Mouse (Mus musculus): ENCODE measurements around the gene Aplp2.

The Aplp2 gene

DNA sequence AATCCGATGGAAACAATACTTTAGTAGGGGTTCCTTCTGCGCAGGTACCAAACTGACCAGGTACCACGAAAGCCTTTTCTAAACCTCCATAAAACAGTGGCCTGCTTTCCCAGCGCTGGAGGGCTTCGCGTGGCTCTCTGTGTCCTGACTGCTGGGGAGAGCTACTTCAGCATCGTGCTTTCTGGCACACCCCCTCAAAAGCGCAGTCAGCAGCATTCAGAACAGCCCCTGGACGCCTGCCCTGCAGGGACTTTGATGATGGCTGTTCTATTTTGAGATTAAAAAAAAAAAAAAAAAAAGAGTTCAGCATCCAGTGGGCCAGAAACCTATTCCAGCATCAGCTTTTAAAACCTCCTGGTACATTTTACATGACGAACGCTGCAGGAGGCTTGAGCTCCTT, 14.2 kb upstream of the Aplp2 start:
- no peak for DNase-seq (ENCODE audit: low spot score)

DNA sequence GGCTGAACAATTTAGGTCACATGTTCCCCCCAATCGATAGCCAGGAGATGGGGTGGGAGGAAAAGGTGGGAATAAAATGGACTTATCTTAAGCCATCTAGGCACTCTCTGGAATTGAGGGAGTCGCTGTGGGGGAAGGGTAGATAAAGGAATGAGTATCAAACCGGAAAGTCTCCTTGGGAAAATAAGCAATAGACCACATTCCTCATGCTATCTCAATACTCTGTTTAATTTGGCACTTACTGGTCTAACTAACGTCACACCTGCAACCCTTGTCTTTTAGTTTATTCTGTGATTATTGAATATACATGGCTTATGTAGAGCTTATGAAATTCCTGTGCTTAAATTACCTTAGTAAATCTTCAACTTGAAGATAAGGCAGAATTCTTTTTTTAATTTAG, 11.9 kb upstream of the Aplp2 start:
- no peak for DNase-seq (ENCODE audit: low spot score)

DNA sequence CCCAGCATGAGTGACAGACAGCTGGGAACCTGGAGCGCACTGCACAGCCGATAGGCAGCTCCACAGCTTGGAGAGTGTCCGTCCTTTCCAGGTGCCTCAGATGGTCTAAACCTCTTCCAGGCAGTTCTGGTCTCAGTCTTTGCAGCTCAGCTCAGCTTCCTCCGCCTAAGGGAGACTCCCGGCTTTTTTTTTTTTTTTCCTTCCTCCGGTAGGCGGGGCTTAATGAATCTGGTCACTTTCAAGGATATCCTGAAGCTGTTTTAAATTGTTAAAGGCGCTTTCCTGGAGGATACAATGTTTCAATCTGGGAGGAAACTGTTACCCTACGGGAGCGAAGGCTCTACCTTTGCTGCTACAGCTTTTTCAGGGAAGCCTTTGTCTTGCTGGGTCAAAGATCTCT, 9.6 kb upstream of the Aplp2 start:
- peak; percentile 32 for DNase-seq (ENCODE audit: low spot score)

DNA sequence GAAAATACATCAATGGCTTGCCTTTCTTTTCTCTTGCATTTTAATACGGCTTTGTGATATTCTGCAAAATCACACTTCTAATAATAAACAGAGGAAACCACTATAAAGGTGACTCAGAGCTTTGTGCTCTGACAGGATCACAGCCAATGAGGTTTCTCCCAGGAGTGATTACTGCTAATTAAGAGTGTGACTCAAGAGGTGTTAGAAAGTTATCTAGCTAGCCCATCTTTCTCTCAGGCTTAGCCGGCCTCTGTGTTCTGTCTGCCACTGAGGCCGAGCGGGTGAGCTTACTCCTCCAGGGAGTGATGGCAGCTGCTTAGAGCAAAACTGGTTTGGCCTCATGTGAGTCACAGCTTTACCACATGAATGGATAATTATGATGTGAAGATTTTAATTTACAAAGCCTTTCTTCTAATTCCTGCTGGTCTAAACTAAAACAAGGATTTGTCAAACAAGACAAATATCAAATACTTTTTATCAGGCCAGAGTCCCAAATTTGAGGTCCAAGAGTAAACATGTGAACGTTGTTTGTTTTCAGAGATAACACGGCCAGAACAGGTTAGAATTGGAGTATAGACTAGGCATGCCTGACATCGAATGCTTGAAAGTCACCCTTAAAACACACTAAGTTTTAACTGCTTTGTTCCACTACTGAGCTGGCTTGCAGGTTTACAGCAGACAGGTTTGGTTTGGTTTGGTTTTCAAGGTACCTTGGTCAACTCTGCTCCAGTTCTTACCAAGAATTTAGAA, 6.2 kb upstream of the Aplp2 start:
- no peak for DNase-seq (ENCODE audit: low spot score)

DNA sequence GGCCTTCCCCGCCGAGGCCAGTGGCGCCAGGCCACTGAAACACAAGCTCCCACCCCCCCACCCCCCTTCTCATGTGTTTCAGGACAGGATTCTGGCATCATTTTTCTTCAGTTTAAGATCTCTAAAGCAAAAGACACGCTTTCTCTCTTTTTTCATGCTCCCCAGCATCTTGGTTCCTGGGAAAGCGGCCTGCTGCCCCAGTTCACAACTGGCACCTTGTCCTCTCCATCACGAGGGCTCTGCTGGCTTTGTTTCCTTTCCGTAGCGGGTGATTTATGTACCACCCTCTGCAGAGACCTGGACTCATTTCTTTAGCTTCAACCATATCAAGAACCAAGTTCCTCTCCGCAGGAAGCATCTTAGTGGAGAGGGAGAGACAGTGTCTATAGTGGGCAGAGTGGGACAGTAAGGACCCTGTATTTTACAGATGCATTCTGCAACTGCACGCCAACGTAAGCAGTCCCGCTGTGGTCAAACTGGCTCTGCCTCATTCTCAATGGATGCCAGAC, 939 bp upstream of the Aplp2 start:
- peak; percentile 71 for DNase-seq (ENCODE audit: low spot score)

DNA sequence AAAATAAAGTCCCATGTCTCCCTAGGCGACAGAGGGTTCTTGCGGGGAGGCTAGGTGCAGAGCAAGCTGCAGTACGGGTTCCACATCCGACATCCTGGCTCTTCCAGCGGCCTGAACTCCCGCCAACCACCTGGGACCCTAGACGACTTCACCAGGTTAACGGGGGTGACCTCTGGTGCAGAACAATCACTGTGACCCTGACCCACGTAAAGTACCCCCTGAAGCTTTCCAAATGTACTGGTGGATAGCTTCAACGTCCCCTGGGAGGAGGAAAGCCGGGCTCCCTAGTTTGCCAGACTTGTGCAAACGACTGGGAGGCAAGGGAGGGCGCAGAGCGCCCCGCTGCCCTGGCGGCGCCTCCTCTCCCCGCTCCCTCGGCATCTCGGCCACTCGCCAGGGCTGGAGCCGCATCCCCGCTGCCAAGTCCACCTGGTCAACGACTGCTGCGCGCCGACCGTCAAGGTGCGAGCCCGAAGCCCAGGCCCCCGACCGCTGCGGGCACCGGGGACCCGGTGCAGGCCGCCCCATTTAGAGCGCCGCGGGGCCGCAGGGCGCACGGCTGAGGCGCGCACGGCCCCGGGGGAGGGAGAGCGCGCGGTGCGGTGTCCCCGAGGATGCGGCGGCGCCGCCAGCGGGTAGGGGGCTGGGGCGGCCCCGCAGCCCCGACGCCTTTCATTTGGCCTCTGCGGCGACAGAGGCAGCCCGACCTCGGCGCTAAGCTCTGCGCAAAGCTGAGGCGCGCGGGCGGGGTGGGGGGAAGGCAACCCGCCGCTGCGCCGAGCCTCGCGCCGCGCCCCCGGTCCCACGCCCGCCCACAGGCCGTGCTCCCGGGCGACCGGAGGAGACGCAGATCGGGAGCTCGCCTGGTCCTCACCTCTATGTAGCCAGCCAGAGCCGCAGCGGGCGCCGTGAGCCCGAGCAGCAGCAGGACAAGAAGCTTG, 596 bp downstream of the Aplp2 start:
- DNase-seq (ENCODE audit: low spot score), result peak; percentile 50

DNA sequence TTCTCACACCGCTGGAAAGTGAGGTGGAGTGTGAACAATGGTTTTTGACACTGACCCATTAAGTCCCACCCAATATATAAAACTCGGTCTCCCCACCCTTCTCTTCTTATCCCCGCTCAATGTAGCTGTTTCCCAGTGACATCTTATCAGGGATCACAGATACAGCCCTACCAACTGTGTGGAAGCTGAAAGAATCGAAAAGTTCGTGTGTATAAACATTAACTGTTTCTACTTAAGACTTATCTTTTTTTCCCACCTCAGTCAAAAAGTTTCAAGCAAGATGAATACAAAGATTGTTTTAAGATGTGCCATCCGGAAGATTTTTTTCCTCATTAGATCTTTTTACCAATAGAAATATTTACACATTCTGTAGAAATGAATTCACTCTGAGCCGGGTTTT, 1.5 kb downstream of the Aplp2 start:
- DNase-seq (ENCODE audit: low spot score), result no peak

DNA sequence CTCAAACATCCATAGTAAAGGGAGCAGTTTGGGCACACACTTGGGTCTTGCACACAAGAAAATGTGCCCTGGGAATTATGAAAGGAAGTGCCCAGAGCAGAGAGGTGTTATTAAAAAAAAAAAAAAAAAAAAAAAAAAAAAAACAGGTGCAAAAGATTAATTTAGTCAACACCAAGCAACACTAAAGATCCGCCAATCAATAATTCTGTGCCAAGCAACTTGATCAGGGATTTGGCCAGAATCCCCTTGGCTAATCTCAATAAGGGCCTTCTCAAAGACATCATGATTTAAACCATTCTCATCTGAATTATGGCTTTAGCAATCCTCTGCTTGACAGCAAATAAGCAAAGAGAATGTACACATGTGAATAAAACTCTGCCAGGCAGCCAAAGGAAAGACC, 2.1 kb downstream of the Aplp2 start:
- no peak for DNase-seq (ENCODE audit: low spot score)

DNA sequence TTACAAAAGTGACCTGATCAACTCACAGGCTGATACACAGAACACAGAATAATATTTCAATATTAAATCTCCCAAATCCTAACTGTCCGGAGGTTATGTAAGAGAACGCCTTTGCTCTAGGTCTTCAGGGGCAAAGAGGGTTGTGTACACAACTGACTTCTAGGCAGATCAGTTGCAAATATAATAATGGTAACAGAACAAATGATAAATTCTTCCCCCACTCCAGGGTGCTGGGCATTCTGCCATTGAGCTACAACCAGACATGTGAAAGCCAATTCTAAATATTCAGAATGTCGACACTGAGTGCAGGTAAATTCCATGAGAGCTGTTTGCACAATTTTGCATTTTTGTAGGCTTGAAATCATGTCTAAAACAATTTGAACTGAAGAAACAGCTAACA, 3.9 kb downstream of the Aplp2 start:
- DNase-seq (ENCODE audit: low spot score), result no peak

DNA sequence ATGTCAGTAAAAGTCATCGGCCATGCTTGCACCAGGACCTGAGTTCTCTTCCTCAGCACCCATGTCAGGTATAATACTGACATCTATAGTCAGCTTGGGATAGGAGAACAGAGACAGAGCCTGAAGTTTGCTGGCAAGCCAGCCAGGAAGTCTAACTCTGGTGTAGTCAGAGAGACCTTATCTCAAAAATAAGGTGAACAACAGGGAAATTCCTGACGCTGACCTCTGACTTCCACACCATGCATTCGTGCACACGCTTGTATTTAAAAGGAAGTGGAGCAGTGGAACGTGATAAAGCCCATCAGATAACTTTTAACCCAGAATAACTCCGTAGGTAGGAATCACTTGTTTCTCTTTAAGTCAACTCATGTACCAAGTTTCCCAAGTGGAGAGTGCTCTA, 6.9 kb downstream of the Aplp2 start:
- no peak for DNase-seq (ENCODE audit: low spot score)

DNA sequence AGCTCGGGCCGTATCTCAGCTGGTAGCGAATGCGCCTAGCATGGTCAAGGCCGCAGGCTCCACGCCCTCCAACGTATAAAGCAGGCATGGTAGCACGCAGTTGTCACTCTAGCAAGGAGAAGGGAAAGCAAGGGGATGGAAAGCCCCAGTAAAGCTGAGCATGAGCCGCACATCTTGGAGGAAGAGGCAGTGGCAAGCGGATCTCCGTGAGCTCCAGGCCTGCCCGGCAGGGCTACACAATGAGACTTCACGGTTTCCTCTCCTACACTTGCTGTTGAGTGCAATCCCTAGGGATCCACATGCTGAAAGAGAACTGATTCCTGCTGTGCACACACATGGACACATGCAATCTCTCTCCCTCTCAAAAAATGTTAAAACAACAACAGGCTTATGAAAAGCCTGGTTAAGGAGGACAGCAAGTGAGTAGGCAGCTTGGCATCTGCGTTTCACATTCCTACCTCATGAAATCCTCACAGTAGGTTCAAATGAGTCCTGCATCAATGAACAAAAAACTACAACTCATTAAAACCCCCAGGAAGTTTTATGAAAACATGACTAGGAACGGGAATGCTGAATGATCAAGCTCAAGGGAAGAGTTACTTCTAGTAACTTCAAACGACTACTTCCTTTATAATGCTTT, 7.9 kb downstream of the Aplp2 start:
- no peak for DNase-seq (ENCODE audit: low spot score)

DNA sequence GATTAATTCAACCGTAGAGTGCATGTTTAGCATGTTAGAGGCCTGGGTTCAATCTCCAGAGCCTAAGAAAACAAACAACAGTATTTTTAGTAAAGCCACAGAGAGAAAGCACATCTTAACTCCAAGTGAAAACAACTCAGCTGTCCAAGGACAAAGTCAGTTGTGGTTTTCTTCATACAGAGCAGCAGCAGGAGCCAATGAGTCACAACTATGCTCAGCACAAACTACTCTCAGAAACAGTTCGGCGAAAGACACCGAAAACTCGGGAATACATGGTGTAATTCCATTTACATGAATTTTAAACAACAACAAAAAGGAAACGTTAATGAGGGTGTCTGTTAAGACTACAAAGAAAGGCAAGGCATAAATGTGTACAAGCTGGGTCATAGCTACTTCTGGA, 8.5 kb downstream of the Aplp2 start:
- DNase-seq (ENCODE audit: low spot score), result no peak

DNA sequence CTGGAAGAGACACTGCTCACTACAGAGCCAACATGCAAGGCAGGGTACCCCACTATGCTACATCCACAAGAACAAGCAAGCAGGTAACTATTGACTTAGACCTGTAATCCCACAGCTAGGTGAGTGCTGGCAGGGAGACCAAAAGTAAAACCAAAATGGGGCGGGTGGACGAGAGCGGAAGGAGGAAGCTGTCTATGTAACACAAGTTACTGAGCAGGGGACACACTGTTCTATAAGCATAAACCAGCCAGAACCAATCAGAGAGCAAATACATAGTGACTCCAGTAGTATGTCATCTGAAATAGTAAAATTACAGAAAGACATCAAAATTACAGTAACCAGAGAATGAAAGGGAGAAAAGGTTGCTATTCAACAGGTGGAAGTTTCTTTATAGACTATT, 13.0 kb downstream of the Aplp2 start:
- DNase-seq (ENCODE audit: low spot score), result no peak

DNA sequence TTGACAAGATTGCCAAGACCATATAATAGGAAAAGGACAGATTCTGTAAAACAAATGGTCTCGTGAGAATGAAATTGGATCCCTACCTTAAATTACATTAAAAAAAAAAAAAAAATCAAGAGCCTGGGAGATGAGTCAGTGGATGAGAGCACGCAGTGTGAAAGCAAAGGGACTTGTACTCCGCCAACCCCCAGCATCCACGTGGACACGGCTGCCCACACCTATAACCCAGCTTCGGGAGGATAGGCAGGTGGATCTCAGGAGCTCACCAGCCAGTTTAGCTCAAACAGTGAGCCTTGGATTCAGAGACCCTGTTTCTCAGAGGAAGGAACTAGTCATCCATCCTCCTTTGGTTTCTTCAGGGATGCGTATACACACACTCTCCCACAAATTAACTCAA, 13.8 kb downstream of the Aplp2 start:
- DNase-seq (ENCODE audit: low spot score), result no peak

DNA sequence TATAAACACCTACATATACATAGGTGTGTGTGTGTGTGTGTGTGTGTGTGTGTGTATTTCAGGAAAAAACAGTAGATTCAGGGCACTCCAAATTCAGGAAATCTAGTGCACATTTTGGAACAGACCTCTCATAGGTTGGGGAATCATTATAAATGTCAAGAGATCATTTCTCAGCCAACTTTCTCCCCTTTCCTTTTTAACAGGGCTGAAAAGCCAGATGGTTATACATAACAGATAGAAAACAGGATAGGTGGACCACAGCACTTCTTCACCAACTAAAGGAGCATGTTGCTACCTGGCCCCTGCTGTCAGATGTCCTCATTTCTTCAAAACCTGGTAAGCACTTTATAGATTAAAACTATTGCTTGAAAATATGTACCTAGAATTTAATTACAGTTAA, 14.9 kb downstream of the Aplp2 start:
- DNase-seq (ENCODE audit: low spot score), result no peak

DNA sequence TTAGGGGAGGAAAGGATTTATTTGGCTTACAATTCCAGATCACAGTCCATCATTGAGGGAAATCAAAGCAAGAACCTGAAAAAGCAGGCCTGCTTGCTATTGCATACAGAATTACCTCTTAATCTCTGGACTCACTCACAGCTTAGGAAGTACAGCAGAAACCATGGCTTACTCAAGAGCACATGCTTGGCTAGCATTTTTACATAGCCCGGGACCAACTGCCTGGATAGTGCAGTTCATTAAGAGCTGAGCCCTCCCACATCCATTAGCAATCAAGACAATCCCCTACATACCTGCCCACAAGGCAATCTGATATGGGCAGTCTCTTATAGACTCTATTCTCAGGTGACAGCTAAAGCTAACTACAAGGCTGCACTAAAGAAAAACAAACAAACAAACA, 16.0 kb downstream of the Aplp2 start:
- DNase-seq (ENCODE audit: low spot score), result no peak

DNA sequence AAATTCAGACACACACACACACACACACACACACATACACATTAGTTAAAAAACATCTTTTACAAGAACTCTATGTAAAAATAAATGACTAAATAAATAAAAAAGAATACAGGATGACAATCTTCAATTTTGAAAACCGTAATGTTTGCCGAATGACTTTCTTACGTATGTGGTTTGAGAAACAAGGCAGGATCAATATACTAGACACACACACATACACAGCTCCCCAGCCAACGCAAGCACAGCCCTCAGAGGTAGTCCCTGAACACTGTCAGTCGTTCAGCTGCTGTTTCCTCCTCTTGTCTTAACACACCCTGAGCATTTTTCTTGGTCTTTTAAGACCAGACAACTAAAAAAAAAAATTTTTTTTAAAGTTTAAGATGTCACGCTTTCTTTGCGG, 19.2 kb downstream of the Aplp2 start:
- no peak for DNase-seq (ENCODE audit: low spot score)

DNA sequence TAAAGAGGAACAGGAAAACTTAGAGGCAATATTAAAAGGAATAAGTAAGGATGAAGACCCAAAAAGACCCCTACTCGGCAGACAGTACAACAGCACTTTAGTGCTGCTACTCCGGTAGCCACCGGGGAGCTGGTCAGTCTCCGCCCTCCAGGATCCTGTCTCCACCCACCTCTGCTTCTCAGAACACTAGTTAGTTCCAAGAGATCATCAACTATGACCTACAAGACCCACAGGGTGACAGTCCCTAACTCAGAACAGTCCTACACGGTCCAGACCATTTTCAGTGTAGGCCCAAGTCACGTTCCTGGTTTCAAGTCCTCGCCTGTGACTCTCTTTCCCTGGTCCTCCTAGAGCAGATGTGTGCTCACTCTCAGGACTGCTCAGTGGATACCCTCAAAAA, 20.1 kb downstream of the Aplp2 start:
- DNase-seq (ENCODE audit: low spot score), result no peak

DNA sequence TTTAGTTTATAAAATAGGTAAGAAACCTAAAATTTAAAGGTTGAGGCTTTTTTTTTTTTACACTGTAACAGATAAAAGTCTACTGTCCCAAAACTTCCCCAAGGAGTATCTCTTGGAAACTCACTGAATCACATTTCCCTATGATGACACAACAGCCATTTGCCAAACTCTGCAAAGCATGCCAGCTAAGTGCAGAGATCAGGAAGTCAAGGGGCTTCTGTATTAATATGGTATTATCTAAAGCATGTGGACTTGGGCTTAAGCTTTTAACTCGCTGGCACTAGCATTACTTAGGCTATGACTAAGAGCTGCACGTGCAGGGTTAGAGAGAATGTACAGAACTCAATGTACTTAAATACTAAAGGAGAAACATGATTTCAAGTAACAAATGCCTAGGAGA, 22.4 kb downstream of the Aplp2 start:
- no peak for DNase-seq (ENCODE audit: low spot score)

DNA sequence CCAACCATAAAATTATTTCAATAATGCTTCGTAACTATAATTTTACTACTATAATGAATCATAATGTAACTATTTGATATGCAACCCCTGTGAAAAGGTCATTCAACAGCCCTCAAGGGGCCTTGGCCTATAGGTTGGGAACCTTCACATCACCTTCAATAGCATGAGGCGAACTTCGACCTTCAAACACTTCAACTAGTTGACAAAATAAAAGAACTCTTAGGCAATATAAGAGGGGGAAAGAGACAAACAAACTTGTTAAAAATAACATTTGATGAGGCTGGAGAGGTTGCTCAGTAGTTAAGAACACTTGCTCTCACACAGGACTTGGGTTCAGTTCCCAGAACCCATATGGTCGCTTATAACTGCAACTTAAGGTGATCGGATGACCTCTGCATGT, 27.2 kb downstream of the Aplp2 start:
- DNase-seq (ENCODE audit: low spot score), result no peak

DNA sequence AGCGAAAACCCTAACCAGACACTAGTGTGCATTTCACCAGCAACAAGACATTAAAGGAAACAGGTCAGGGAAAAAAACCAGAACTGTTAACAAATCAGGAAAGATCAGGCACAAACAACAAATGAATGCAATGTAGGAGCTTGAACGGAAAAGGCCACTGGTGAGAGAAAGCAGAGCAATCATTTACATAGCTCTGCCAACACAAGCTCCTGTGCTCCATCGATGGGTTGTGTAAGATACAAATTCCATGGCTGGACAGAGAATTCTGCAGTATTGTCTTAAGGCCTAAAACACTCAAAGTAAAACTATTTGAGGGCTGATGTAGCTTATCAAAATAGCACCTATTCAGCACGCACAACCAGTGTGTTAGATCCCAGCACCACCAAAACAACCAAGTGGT, 28.6 kb downstream of the Aplp2 start:
- DNase-seq (ENCODE audit: low spot score), result no peak

DNA sequence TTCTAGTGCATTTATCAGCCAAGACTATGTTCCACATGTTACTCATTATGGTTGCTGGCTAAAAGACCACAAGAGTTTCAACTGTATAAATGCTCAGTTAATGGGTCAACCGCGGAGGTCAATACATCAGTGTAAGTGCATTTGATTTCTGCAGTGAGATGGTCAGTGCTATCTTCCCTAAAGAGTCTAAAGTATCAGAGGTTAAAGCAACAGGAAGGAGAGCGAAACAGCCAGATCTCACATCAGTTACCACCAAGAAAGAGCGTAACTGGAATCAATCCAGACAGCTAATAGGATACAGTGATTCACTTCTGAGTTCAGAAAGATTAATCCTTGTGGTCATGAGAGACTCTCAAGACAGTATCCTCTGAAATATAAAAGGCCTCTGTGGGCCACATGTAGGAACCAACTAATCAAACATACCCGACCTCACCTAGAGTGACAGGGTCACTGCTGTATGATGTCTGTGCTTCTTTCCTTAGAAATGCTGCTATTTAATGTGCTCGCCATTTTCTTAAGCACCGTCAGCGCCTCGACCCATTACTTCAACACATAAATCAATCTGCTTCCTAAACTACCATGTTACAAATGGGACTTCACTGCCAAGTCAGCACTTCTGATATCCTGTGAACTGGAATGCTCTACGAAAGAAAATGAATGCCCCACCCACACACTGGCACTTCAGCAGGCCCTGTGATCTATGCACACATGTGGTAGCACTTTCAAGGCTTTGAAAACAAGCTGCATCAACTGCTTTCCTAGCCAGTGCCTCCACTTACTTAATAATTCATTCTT, 30.1 kb downstream of the Aplp2 start:
- DNase-seq (ENCODE audit: low spot score), result peak; percentile 47

Measured in embryo, embryonic 10.5 days (tissue).